In the genomic region with DNA sequence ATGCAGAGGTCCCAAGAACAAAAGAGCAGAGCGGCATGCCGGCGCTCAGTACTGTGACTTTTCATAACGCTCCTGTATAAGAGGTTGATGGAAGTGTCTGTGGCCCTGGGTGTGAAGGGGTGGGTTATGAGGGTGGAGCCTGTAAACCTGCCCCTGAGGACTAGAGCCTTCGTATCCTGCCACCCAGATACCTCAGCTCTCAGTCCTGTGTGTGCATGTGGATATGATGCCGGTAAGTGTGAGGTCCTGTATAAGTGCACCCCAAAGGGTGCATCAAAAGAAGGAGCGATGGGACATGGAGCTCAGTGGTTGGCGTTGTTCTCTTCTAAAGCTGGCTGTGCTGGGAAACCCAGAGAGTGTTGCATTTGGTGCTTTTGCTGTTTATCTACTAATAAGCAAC, we compare ENCODE assay signal across 20 mouse cellular contexts.
"Had no signal": no experiment of that assay in that cellular context is flagged by ENCODE, and none has a peak within 500 bp of the region (broad histone marks: within the 10 kb centered on the region; RNA-seq: fewer than 3 reads in every experiment).

No protein-coding gene starts in this region.

- H3K27ac ChIP-seq: kidney, embryonic 15.5 days; layer of hippocampus, adult 2 months; limb, embryonic 12.5 days; limb, embryonic 15.5 days; liver, embryonic 15.5 days; midbrain, embryonic 10.5 days; midbrain, embryonic 13.5 days had no signal

- H3K4me1 ChIP-seq: liver, embryonic 15.5 days; megakaryocyte, embryonic 14.5 days; midbrain, embryonic 10.5 days; midbrain, embryonic 13.5 days had no signal

- H3K4me3 ChIP-seq: kidney, embryonic 15.5 days; layer of hippocampus, adult 2 months; limb, embryonic 12.5 days; limb, embryonic 15.5 days; liver, embryonic 15.5 days; megakaryocyte, embryonic 14.5 days; midbrain, embryonic 10.5 days; midbrain, embryonic 13.5 days; myocyte had no signal

- DNase-seq: kidney, adult 11 months; kidney, adult 8-10 months; kidney, postnatal 14 days; layer of hippocampus, adult 9-11 months; lung, embryonic 14.5 days; lung, postnatal 36 days; thymus, adult 18-20 months had no signal

- H3K36me3 ChIP-seq: kidney, embryonic 15.5 days; limb, embryonic 12.5 days; limb, embryonic 15.5 days; liver, embryonic 15.5 days; midbrain, embryonic 10.5 days; midbrain, embryonic 13.5 days had no signal

- H3K27me3 ChIP-seq: kidney, embryonic 15.5 days; limb, embryonic 15.5 days; liver, embryonic 15.5 days; midbrain, embryonic 13.5 days had no signal

- H3K4me2 ChIP-seq: kidney, embryonic 15.5 days; limb, embryonic 12.5 days; limb, embryonic 15.5 days; liver, embryonic 11.5 days; liver, embryonic 15.5 days; lung, embryonic 14.5 days; midbrain, embryonic 13.5 days had no signal

- ATAC-seq: inflammation-experienced regulatory T-cells, adult 6 months; lung, postnatal 0 days; midbrain, embryonic 13.5 days; midbrain, embryonic 16.5 days had no signal

- H3K9ac ChIP-seq: kidney, embryonic 15.5 days; limb, embryonic 12.5 days; limb, embryonic 15.5 days; liver, embryonic 15.5 days; lung, embryonic 14.5 days; midbrain, embryonic 13.5 days had no signal

- H3K9me3 ChIP-seq: kidney, embryonic 15.5 days; limb, embryonic 12.5 days; limb, embryonic 15.5 days; liver, embryonic 15.5 days; megakaryocyte, embryonic 14.5 days; midbrain, embryonic 10.5 days; midbrain, embryonic 13.5 days had no signal
